Mouse (Mus musculus): ENCODE results near the gene Llcfc1. TPM values are rescaled to one million over a fixed set of nuclear protein-coding genes. Genes with fewer than 3 reads are reported as not detected.

Gene Llcfc1
- polyA plus RNA-seq (2012) = not detected in 2 replicates

DNA sequence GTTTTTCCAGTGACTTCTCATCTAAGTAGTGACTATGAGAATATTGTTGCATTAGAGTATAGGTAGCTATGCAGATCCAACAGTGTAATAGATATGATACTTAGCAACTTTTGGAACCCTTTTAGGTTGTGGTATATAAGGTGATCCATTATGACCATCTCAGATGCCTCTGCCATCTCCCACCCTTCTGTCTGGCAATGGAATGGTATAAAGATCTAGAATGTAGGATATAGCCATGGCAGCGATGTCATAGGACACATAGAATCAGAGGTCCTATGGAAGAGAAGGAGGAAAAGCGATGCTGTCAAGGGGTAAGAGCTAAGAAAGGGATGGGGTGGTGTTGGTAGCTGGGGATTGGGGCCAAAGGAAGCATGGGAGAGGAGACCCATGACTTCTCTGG lies at the start of gene Llcfc1:
Gene Llcfc1 (plus strand): TSS at position 301 of the 400 bp plus-strand sequence.
- no peak for TF ChIP-seq GATA1 (IDR thresholded peaks at IDR 0.05; ENCODE audit: low read length)

DNA sequence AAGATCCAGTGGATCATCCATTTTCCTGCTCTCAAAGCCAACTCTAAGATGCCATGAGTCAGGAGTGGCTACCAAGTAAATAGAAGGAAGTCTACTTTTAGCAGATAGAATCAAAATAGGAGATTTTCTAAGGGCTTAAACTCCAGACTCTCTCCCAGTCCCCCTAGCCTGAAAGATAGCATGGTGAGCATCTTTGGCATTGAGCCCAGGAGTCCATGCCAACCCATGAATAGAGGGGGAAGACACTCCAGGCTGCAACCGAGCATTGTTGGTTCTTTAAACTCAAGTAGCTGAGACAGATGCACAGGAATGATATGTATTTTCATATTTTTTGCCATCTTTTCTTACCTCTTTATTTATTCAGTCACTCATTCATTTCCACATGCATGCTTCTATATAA lies 49.0 kb upstream of the Llcfc1 start:
- TF ChIP-seq GATA1 (IDR thresholded peaks at IDR 0.05; ENCODE audit: low read length) = no peak

DNA sequence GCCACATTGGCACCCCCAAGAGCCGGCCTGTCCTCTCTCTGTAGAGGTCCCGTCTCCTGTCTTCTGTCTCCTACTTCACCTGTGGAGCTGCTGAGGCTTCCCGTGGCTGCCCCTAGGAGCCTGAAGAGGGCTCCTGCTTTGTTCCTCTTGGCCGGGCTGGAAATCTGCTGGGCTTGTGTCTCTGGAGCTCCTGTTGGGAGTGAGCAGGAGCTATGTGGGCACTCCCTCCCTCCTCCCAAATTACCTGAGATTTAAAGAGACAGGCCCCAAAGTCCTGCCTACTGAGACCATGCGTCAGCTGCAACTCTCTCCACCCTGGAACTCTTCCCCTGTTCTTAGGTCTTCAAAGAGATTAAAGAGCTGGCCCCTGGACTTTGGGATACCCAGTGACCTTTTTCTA lies 48.1 kb upstream of the Llcfc1 start, which contains the start of gene Trpv6:
Gene Trpv6 (minus strand): TSS at position 228 of the 400 bp plus-strand sequence.
- TF ChIP-seq GATA1 (IDR thresholded peaks at IDR 0.05; ENCODE audit: low read length) = no peak

DNA sequence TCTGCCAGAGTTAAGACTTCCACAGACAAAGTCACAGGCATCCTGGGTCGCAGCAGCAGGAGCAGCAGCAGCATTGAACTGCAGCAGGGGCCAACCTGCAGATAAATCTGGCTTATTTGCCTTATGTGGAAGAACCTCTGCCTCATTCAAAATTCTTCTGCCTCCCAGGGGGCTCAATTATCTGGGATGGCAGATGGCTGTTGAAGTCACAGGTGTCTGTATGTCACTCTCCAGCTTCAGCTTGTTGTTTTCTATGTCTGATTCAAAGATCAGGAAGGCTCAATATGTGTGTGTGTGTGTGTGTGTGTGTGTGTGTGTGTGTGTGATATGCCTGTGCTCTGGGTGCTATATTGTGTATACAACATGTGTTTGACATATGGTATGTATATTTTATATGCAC lies 46.8 kb upstream of the Llcfc1 start:
- TF ChIP-seq GATA1 (IDR thresholded peaks at IDR 0.05; ENCODE audit: low read length) = no peak

DNA sequence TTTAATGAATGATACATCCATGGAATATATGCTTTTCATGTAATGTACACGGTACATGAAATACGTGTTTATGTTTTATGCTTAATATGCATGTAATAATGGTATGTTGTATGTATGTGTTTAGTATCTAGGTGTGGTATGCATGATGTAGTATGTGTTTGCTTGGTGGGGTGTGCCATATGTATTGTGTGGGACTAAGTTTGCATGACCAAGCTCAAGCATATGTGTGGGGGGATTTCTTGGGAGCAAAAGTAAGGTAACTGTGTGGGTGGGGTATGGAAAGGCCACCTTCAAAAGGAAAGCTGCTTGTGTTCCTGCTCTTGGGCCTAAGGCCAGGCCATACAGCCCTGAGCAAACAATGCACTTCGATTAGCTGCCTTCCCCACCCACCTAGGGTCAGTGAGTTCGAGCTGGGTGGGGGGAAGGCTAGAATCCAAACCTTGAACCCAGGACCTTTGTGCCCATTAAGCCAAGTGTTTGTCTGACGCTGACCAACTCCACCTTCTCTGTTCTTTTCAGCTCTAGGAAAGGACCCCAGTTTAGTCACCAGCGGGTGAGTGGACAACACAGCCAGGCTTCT lies 46.2 kb upstream of the Llcfc1 start:
- TF ChIP-seq GATA1 (IDR thresholded peaks at IDR 0.05; ENCODE audit: low read length) = no peak

DNA sequence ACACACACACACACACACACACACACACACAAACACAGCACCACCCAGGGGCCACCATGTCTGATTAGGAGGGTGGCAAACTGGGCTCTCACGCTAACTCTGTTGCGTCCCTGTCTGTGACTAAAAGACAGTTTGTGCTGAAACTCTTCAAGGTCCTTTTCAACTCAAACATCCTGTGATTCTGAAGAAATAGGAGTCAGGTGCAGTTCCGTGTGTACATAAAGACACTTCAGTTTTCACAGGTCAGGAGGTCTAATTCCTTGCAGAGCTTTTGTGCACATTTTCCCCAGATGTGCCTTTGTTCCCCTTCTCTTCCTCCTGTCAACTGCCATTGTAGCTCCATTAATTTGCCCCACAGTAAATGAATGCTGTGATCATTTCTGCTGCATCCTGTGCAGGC lies 43.8 kb upstream of the Llcfc1 start:
- no peak for TF ChIP-seq GATA1 (IDR thresholded peaks at IDR 0.05; ENCODE audit: low read length)

DNA sequence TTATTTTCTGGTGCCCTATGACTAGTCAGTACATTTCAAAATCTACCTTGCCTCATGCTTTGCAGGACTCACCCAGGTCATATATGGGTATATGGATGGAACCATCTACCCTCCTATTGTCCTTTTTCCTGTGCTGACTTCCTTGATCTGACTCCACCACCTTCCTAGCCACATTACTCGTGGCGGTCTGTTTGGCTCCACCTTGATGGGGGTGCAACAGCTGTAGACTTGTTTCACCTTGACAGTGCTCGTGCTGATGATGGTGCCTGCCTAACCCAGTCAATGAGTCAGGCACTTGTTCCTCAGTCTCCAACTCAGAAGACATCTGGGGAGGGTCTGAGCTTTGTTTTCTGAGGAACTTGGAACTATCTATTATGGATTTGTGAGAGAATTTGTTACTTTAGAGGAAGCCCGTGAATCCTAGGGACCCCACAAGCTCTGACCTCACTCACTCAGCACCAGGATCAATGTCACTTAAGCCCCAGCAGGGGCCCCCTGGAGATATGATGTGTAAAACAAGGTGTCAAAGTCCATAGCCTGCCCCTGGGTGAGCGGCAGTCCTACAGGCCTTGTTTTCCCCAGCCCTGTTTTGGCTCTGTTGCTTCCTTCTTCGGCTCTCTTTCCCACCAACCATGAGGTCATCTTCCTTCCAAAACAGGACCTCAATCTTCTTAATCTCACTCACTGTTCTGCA lies 42.9 kb upstream of the Llcfc1 start:
- TF ChIP-seq GATA1 (IDR thresholded peaks at IDR 0.05; ENCODE audit: low read length) = no peak

DNA sequence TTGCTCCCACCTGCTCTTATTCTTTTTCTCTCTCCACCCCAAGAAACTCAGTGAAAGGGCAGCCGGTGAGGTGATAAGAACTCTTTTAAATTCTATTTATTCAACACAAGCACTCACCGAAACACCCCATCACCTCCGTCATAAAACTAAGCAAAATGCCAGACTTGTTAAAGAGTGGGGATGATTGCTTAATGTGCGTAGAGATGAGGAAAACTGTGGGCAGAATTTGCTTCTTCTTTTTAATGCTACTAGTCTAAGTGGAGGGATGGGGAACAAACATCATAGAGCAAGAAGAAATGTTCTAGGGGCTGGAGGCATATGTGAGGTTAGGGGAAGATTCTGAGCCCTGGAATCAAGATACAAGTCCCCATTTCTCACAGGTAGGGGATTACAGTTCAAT lies 41.5 kb upstream of the Llcfc1 start:
- TF ChIP-seq GATA1 (IDR thresholded peaks at IDR 0.05; ENCODE audit: low read length) = no peak

DNA sequence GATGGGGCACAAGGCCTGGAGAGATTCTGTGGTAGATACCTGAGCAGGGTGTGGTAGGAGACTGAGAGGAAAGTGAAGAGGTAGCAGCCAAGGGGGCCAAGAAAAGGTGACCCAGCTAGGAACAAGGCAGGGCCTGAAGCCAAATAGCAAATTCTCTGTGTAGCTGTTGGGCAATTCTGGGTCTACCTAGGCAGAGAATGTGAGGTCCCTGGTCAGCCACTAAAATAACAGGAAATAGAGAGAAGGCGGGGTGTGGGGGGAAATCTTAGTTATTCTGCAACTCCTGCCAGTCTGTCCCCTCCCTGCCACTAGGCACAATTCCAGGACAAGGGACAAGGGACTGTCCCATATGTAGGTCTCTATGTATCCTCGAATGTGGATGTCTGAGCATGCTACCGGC lies 41.0 kb upstream of the Llcfc1 start:
- no peak for TF ChIP-seq GATA1 (IDR thresholded peaks at IDR 0.05; ENCODE audit: low read length)

DNA sequence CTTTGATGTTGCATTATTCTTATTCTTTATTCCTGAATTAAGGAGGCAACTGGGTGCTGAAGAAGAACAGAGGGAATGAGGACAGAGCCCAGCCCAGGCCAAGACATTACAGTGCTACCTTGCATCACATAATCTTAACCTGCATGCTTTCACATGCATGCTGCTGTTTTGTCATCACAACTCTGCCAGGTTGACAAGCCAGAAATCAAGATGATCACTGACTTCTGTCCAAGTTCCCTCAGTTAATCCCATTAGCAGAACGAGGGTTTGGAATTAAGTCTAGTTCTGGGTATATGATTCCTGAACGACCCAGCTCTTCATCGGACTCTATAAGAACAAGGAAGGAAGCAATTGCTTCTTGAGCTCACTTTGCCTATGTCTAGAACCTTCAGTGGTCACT lies 38.0 kb upstream of the Llcfc1 start:
- no peak for TF ChIP-seq GATA1 (IDR thresholded peaks at IDR 0.05; ENCODE audit: low read length)

DNA sequence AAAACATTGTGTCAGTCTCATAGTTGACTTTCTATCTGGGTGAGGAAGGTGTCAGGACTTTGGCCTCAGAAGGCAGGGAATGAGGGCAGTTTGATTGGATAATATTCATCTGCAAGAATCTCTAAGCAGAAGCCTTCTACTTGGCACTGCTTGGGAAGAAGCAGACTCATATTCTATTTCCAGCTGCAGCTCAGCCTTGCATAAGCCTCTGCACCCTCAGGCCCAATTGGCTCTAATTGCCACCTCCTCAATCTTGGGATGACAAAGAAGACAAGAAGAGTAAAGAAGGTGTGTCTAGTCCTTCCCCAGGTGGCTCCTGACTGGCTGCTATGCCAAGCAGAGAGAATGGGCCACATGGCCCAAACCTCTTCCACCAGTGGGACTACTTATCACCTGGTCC lies 37.6 kb upstream of the Llcfc1 start:
- no peak for TF ChIP-seq GATA1 (IDR thresholded peaks at IDR 0.05; ENCODE audit: low read length)

DNA sequence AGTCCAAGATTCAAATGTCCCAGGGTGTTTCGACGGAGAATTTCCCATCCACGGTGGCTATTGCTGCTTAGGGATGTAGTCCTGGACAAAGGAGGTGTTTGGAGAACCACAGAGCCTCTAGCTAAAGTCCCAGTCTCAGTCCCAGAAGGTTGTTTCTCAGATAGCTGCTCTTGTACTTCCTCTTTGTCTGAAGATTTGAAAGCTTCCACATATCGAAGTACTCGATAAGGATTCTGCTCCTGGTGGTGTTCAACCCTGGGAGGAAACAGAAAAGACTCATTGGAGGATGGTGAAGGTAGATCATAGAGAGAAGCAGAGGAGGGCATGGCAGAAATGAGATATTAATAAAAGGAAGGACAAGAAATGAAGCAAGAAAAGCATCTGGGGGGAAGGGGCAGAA lies 31.1 kb upstream of the Llcfc1 start:
- no peak for TF ChIP-seq GATA1 (IDR thresholded peaks at IDR 0.05; ENCODE audit: low read length)

DNA sequence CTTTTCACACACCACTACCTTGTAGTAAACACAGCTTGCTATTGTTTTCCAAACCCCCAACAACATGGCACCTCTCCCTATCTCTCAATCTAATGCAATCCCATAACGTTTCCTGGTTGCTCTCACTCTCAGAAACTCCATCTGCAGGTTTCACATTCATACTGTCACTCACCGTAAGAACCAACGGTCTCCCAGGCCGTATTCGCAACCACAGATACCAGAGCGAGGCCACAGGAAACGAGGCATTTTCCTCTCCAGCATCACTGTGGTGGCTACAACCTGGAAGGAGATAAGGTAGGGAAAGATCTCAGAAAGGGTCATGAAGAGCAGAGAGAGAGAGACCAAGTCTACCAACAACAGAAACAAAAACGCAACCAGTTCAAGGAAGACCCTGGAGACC lies 29.6 kb upstream of the Llcfc1 start:
- no peak for TF ChIP-seq GATA1 (IDR thresholded peaks at IDR 0.05; ENCODE audit: low read length)

DNA sequence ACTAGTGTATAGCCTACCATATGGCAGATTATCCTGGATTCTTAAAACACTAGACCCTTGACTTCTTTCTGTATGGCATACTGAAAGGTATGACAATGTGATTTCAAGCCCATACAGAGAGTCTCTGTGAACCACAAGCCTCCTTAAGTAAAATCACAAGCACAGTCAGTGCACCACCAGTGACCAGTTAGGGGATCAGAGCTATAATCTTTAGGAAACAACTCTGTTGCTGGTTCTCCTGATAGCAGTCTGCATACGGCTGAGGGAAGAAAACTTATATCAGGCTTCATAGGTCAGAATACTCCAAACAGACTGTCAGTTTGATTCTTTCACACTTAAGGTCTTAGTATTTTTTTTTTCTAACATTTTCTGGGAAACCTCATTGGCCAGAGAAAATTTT lies 25.7 kb upstream of the Llcfc1 start:
- no peak for TF ChIP-seq GATA1 (IDR thresholded peaks at IDR 0.05; ENCODE audit: low read length)

DNA sequence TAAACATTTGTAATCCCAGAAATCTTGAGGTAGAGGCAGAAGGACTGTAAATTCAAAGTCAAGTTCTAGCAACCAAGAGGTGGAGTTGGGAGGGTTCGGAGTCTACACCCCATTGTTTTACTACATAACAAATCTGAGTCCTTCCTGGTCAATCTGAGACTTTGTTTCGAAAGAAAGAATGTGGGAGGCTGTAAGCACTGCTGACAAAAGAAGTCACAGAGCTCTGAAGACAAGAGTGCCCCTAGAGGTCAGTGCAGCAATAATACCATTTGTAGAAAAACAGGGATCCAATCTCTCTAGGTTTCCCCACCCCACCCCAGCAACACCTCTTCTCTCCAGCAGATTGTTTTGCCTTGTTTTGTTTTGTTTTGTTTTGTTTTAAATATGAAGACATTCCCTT lies 21.9 kb upstream of the Llcfc1 start:
- no peak for TF ChIP-seq GATA1 (IDR thresholded peaks at IDR 0.05; ENCODE audit: low read length)

DNA sequence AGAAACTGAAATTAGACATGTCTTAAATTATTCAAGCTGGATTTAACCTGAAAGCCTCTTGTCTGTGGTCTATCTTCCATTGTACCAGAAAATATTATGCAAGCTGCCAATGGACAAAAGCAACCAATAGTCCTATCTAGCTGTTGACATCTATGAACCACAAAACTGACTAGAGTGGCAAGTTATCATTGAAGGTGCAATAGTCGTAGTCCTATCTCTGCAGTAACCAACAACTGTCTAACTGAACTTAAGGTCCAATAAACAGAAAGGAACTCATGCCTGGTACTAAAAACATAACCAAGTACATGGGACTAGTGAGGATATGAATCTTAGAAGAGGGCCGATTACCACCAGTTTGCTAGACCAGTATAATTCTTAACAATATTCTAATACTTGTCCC lies 7.7 kb upstream of the Llcfc1 start:
- no peak for TF ChIP-seq GATA1 (IDR thresholded peaks at IDR 0.05; ENCODE audit: low read length)

DNA sequence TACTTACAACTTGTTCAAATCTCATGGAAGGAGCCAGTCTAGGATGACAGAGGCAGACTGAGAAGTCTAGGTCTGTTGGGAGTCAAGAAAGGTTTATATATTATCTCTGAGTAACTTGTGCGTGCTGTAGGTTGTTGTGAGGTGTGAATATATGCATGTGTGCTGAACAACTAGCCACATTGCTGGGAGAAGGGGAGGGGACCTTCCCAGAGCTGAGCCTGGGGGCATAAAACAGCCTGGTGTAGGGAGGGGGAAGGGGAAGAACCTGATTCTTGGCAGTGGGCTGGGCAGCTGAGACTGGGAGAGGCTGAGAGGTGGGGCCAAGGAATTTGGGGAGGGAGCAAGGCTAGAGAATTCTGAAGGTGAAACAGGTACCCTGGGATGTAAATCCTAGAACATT lies 3.6 kb upstream of the Llcfc1 start, which contains the start of gene Trpv5:
Gene Trpv5 (minus strand): TSS at position 101 of the 400 bp plus-strand sequence.
- TF ChIP-seq GATA1 (IDR thresholded peaks at IDR 0.05; ENCODE audit: low read length) = no peak
